Mouse (Mus musculus) liver, embryonic 11.5 days (tissue): ENCODE data around the gene Ptprd. TPM values are rescaled to one million over a fixed set of nuclear protein-coding genes. Genes with fewer than 3 reads are reported as not detected.

ENCODE experiments used
- ATAC-seq: fragments of 200-750 bp; cut with Nextera tagmentation; replicated peaks from 2 replicates; pipeline ENCODE4 v1.8.0; 2017; ENCODE audit warnings: moderate number of reproducible peaks, mild to moderate bottlenecking, moderate TSS enrichment, moderate library complexity; ENCODE audit not compliant: low FRiP score
- DNase-seq: peaks from one replicate; pipeline ENCODE4 v3.0.0-alpha.2; 2017; ENCODE audit warnings: low spot score
- H3K27ac ChIP-seq: fragments of 300-500 bp; sonication (generic); 2 replicates; pipeline ENCODE4 v1.5.1; 2014; ENCODE audit warnings: mild to moderate bottlenecking, low read depth, low read length, control low read depth
- H3K27me3 ChIP-seq: fragments of 300-500 bp; sonication (generic); replicated peaks from 2 replicates; pipeline ENCODE4 v1.6.1; 2014; ENCODE audit warnings: low read length, mixed read lengths; ENCODE audit not compliant: control insufficient read depth, insufficient read depth
- H3K36me3 ChIP-seq: fragments of 300-500 bp; sonication (generic); 2 replicates; pipeline ENCODE4 v1.6.1; 2014; ENCODE audit warnings: mild to moderate bottlenecking, low read length, moderate library complexity, mixed read lengths; ENCODE audit not compliant: control insufficient read depth, insufficient read depth
- H3K4me1 ChIP-seq: fragments of 300-500 bp; sonication (generic); replicated peaks from 2 replicates; pipeline ENCODE4 v1.6.1; 2014; ENCODE audit warnings: low read length, mixed read lengths; ENCODE audit not compliant: control insufficient read depth, insufficient read depth
- H3K4me2 ChIP-seq: fragments of 300-500 bp; sonication (generic); 2 replicates; pipeline ENCODE4 v1.6.1; 2014; ENCODE audit warnings: mild to moderate bottlenecking, control low read depth, moderate library complexity
- H3K4me3 ChIP-seq: fragments of 300-500 bp; sonication (generic); 2 replicates; pipeline ENCODE4 v1.5.1; 2014; ENCODE audit warnings: low read depth, low read length, control low read depth
- H3K9ac ChIP-seq: fragments of 300-500 bp; sonication (generic); 2 replicates; pipeline ENCODE4 v1.6.1; 2014; ENCODE audit warnings: low read depth, low read length, control low read depth
- H3K9me3 ChIP-seq: fragments of 300-500 bp; sonication (generic); 2 replicates; pipeline ENCODE4 v1.6.1; 2016; ENCODE audit warnings: low read length, inconsistent platforms, mixed read lengths; ENCODE audit not compliant: control insufficient read depth
- WGBS: fragments of 180-500 bp; shearing (Covaris S2); extraction: QIAGEN DNeasy Blood & Tissue Kit; methylation state at CpG from one replicate; pipeline ENCODE4 v1.1.7; 2014; 5-methylcytosine and 5-hydroxymethylcytosine counted together
- polyA plus RNA-seq: library from polyadenylated mRNA; unstranded; fragments of >200 nt; fragmentation: Nextera tagmentation; extraction: Ambion mirVana; gene quantifications from 2 replicates; pipeline ENCODE4 v1.2.1, GENCODE M21; 2014

Gene Ptprd
- polyA plus RNA-seq, 1 experiment from 2014 or later: 8.4 TPM

- DNase-seq (no peak), ATAC-seq (no peak)
- Histone ChIP-seq H3K4me1 (no peaks in the 10 kb centered on the region), H3K36me3 (no peaks in the 10 kb centered on the region), H3K4me3 (no peak overlapping the region), H3K27me3 (no peaks in the 10 kb centered on the region), H3K4me2 (no peak overlapping the region), H3K27ac (no peak overlapping the region), H3K9me3 (no peaks in the 10 kb centered on the region), H3K9ac (no peak overlapping the region)
- 95% methylated on average over 2 of the region's 2 CpGs for WGBS
Observed at GRCm38 (mm10) chr4:77664761-77665160, 547.0 kb downstream of the Ptprd start.

- Histone ChIP-seq H3K27ac (no peak overlapping the region), H3K27me3 (no peaks in the 10 kb centered on the region), H3K4me3 (no peak overlapping the region), H3K4me2 (no peak overlapping the region), H3K9me3 (no peaks in the 10 kb centered on the region), H3K9ac (no peak overlapping the region), H3K4me1 (no peaks in the 10 kb centered on the region), H3K36me3 (no peaks in the 10 kb centered on the region)
- ATAC-seq: no peak
- WGBS: 84% methylated on average over 1 of the region's 1 CpGs
- no peak for DNase-seq
Observed at GRCm38 (mm10) chr4:77662309-77662708, 549.5 kb downstream of the Ptprd start.

GRCm38 (mm10) chr4:77655669-77656068, 556.1 kb downstream of the Ptprd start:
- H3K36me3 ChIP-seq: no peaks in the 10 kb centered on the region
- H3K4me1 ChIP-seq: no peaks in the 10 kb centered on the region
- 80% methylated on average over 1 of the region's 1 CpGs for WGBS
- H3K9ac ChIP-seq: no peak overlapping the region
- no peak overlapping the region for H3K27ac ChIP-seq
- no peaks in the 10 kb centered on the region for H3K9me3 ChIP-seq
- ATAC-seq: no peak
- no peaks in the 10 kb centered on the region for H3K27me3 ChIP-seq
- H3K4me2 ChIP-seq: no peak overlapping the region
- no peak overlapping the region for H3K4me3 ChIP-seq
- DNase-seq: no peak

- H3K9me3 ChIP-seq: no peaks in the 10 kb centered on the region
- H3K4me2 ChIP-seq: no peak overlapping the region
- no peak overlapping the region for H3K4me3 ChIP-seq
- no peak for ATAC-seq
- H3K9ac ChIP-seq: no peak overlapping the region
- H3K27me3 ChIP-seq: no peaks in the 10 kb centered on the region
- 78% methylated on average over 3 of the region's 3 CpGs for WGBS
- no peaks in the 10 kb centered on the region for H3K4me1 ChIP-seq
- no peak overlapping the region for H3K27ac ChIP-seq
- no peak for DNase-seq
- H3K36me3 ChIP-seq: no peaks in the 10 kb centered on the region
Observed at GRCm38 (mm10) chr4:77649615-77650325, 562.0 kb downstream of the Ptprd start.

- H3K9ac ChIP-seq: no peak overlapping the region
- 81% methylated on average over 2 of the region's 2 CpGs for WGBS
- no peaks in the 10 kb centered on the region for H3K4me1 ChIP-seq
- no peaks in the 10 kb centered on the region for H3K27me3 ChIP-seq
- DNase-seq (no peak), ATAC-seq (no peak)
- no peak overlapping the region for H3K27ac ChIP-seq
- H3K4me3 ChIP-seq: no peak overlapping the region
- no peaks in the 10 kb centered on the region for H3K36me3 ChIP-seq
- no peaks in the 10 kb centered on the region for H3K9me3 ChIP-seq
- H3K4me2 ChIP-seq: no peak overlapping the region
Observed at GRCm38 (mm10) chr4:77648911-77649310, 562.9 kb downstream of the Ptprd start.

- no peaks in the 10 kb centered on the region for H3K4me1 ChIP-seq
- 89% methylated on average over 5 of the region's 5 CpGs for WGBS
Observed at GRCm38 (mm10) chr4:77647451-77648137, 564.2 kb downstream of the Ptprd start.

GRCm38 (mm10) chr4:77644435-77644834, 567.3 kb downstream of the Ptprd start:
- Histone ChIP-seq H3K4me2 (no peak overlapping the region), H3K27me3 (no peaks in the 10 kb centered on the region), H3K4me1 (no peaks in the 10 kb centered on the region), H3K9me3 (no peaks in the 10 kb centered on the region), H3K9ac (no peak overlapping the region), H3K27ac (no peak overlapping the region), H3K4me3 (no peak overlapping the region), H3K36me3 (no peaks in the 10 kb centered on the region)
- DNase-seq (no peak), ATAC-seq (no peak)

More at GRCm38 (mm10) chr4:77647451-77648137, 564.2 kb downstream of the Ptprd start:
- no peaks in the 10 kb centered on the region for H3K9me3 ChIP-seq
- H3K36me3 ChIP-seq: no peaks in the 10 kb centered on the region
- H3K4me3 ChIP-seq: no peak overlapping the region
- no peak overlapping the region for H3K9ac ChIP-seq
- no peaks in the 10 kb centered on the region for H3K27me3 ChIP-seq
- DNase-seq (no peak), ATAC-seq (no peak)
- no peak overlapping the region for H3K27ac ChIP-seq
- no peak overlapping the region for H3K4me2 ChIP-seq

GRCm38 (mm10) chr4:77640022-77640421, 571.7 kb downstream of the Ptprd start:
- Histone ChIP-seq H3K27me3 (no peaks in the 10 kb centered on the region), H3K9me3 (no peaks in the 10 kb centered on the region), H3K4me1 (no peaks in the 10 kb centered on the region), H3K9ac (no peak overlapping the region), H3K4me3 (no peak overlapping the region), H3K4me2 (no peak overlapping the region), H3K36me3 (no peaks in the 10 kb centered on the region), H3K27ac (no peak overlapping the region)
- WGBS: 77% methylated on average over 7 of the region's 7 CpGs
- DNase-seq (no peak), ATAC-seq (no peak)

GRCm38 (mm10) chr4:77613129-77613528, 598.6 kb downstream of the Ptprd start:
- H3K27ac ChIP-seq: no peak overlapping the region
- H3K9ac ChIP-seq: no peak overlapping the region
- WGBS: 85% methylated on average over 1 of the region's 1 CpGs
- no peak overlapping the region for H3K4me3 ChIP-seq
- ATAC-seq (no peak), DNase-seq (no peak)
- H3K4me2 ChIP-seq: no peak overlapping the region
- no peaks in the 10 kb centered on the region for H3K9me3 ChIP-seq
- H3K36me3 ChIP-seq: no peaks in the 10 kb centered on the region
- H3K4me1 ChIP-seq: no peaks in the 10 kb centered on the region
- H3K27me3 ChIP-seq: no peaks in the 10 kb centered on the region
